Mouse (Mus musculus) embryonic facial prominence, embryonic 13.5 days (tissue): ENCODE results near the gene Gm49340. TPM values are rescaled to one million over a fixed set of nuclear protein-coding genes. Genes with fewer than 3 reads are reported as not detected.
"Not testable (repeated sequence)": the region's sequence is repeated elsewhere in the genome, so short reads cannot be mapped to it uniquely, and the experiment has no call there.

Source experiments
- ATAC-seq: fragments of 200-750 bp; cut with Nextera tagmentation; 2 replicates; pipeline ENCODE4 v1.8.0; 2017; ENCODE audit warnings: low read depth; ENCODE audit not compliant: insufficient number of reproducible peaks, insufficient read depth, low FRiP score, low TSS enrichment
- H3K27ac ChIP-seq: fragments of 300-500 bp; sonication (generic); 2 replicates; pipeline ENCODE4 v1.5.1; 2015; ENCODE audit warnings: moderate library complexity, mild to moderate bottlenecking, inconsistent platforms
- H3K27me3 ChIP-seq: fragments of 300-500 bp; sonication (generic); 2 replicates; pipeline ENCODE4 v1.6.1; 2015; ENCODE audit warnings: mild to moderate bottlenecking, inconsistent platforms
- H3K36me3 ChIP-seq: fragments of 300-500 bp; sonication (generic); 2 replicates; pipeline ENCODE4 v1.6.1; 2015; ENCODE audit warnings: mild to moderate bottlenecking, inconsistent platforms
- H3K4me1 ChIP-seq: fragments of 300-500 bp; sonication (generic); 2 replicates; pipeline ENCODE4 v1.6.1; 2015; ENCODE audit warnings: inconsistent platforms
- H3K4me2 ChIP-seq: fragments of 300-500 bp; sonication (generic); 2 replicates; pipeline ENCODE4 v1.6.1; 2015; ENCODE audit warnings: moderate library complexity, mild to moderate bottlenecking, inconsistent platforms
- H3K4me3 ChIP-seq: fragments of 300-500 bp; sonication (generic); 2 replicates; pipeline ENCODE4 v1.5.1; 2015; ENCODE audit warnings: mild to moderate bottlenecking, inconsistent platforms
- H3K9ac ChIP-seq: fragments of 300-500 bp; sonication (generic); 2 replicates; pipeline ENCODE4 v1.6.1; 2015; ENCODE audit warnings: mild to moderate bottlenecking, inconsistent platforms
- H3K9me3 ChIP-seq: fragments of 300-500 bp; sonication (generic); 2 replicates; pipeline ENCODE4 v1.6.1; 2016; ENCODE audit warnings: inconsistent platforms
- WGBS: fragments of 180-500 bp; shearing (Covaris S2); methylation state at CpG from one replicate; pipeline ENCODE4 v1.1.7; 2015; ENCODE audit warnings: mixed read lengths; 5-methylcytosine and 5-hydroxymethylcytosine counted together
- polyA plus RNA-seq: library from polyadenylated mRNA; unstranded; fragments of >200 nt; fragmentation: Nextera tagmentation; extraction: Ambion mirVana; gene quantifications from 2 replicates; pipeline ENCODE4 v1.2.1, GENCODE M21; 2015

Gm49340 gene
- polyA plus RNA-seq, result not detected in 2 replicates

- Histone ChIP-seq H3K4me2 (no peak within 1 kb of the TSS), H3K36me3 (no peaks in the 10 kb centered on the region), H3K4me3 (no peak within 1 kb of the TSS), H3K4me1 (no peaks in the 10 kb centered on the region; the same call in 1 of the 2 replicates), H3K27ac (no peak within 1 kb of the TSS), H3K9ac (no peak within 1 kb of the TSS), H3K27me3 (no peaks in the 10 kb centered on the region), H3K9me3 (no peaks in the 10 kb centered on the region)
- ATAC-seq, result no peak
- 84% methylated on average over 27 of the region's 27 CpGs for whole genome bisulfite sequencing
These were observed at the start of gene Gm49340, which contains the start of the genes Aspa and Spata22 for GRCm38 (mm10) chr11:73329442-73329841. TSS of gene Gm49340 (plus strand) at chr11:73329741. TSS of gene Aspa (minus strand) at chr11:73329596. TSS of gene Spata22 (plus strand) at chr11:73329741.

DNA sequence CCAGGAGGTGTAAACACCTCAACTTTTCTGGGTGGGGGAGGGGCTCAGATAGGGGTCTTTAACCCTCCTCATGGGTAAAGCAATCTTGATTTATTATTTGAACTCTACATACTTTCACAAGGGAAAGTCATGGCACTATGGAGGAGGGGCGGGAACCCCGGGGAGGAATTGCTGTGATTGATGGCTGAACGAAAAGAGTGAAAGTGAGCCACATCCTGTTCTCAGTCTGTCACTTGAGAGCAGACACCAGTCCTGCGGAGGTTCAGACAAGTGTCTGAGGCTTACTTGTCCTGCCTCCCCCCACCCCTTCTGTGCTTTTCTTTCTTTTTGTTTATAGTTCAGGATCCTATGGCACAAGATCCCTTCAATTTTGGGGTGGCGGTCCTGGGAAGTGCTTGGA is 48.8 kb upstream of the Gm49340 start:
- Histone ChIP-seq H3K9ac (no peak overlapping the region), H3K36me3 (no peaks in the 10 kb centered on the region), H3K4me1 (peaks cover 6% of the 10 kb centered on the region; the same call in 1 of the 2 replicates), H3K4me2 (no peak overlapping the region), H3K27ac (no peak overlapping the region), H3K27me3 (no peaks in the 10 kb centered on the region), H3K4me3 (no peak overlapping the region), H3K9me3 (no peaks in the 10 kb centered on the region)
- 36% methylated on average over 5 of the region's 5 CpGs for whole genome bisulfite sequencing
- ATAC-seq, result no peak

DNA sequence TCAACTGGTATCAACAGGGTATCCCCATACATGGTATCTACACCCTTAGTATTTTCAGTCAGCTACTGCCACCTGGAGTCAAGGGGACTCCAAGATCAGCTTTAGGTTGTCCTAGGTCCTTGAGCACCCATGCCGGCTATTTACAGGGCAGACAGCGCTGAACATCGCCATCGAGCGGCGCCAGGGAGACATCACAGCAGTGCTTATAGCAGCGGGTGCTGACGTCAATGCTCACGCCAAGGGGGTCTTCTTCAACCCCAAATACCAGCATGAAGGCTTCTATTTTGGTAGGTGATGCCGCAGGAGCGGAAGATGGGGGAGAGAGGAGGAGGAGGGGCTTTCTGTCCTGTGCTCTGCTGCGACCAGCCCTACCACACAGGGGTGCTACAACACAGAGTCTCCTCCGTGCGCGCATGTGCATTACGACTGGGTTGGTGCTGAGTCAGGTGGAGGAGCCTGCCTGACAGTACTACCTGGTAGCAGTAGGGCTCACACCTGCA is 48.0 kb upstream of the Gm49340 start:
- Histone ChIP-seq H3K9me3 (no peaks in the 10 kb centered on the region), H3K4me2 (peak overlapping the region; percentile 60), H3K4me3 (peak overlapping the region; percentile 34), H3K27ac (no peak overlapping the region), H3K36me3 (no peaks in the 10 kb centered on the region), H3K27me3 (no peaks in the 10 kb centered on the region), H3K9ac (peak overlapping the region; percentile 61), H3K4me1 (peaks cover 6% of the 10 kb centered on the region; the same call in 1 of the 2 replicates)
- ATAC-seq, result peak; percentile 61
- WGBS, result 4% methylated on average over 16 of the region's 16 CpGs

- H3K9ac ChIP-seq, result no peak overlapping the region
- ATAC-seq, result no peak
- H3K27me3 ChIP-seq, result no peaks in the 10 kb centered on the region
- no peaks in the 10 kb centered on the region for H3K9me3 ChIP-seq
- H3K4me2 ChIP-seq, result no peak overlapping the region
- H3K4me1 ChIP-seq, result peaks cover 6% of the 10 kb centered on the region; the same call in 1 of the 2 replicates
- WGBS, result 69% methylated on average over 9 of the region's 9 CpGs
- no peak overlapping the region for H3K4me3 ChIP-seq
- no peaks in the 10 kb centered on the region for H3K36me3 ChIP-seq
- H3K27ac ChIP-seq, result no peak overlapping the region
These were observed 46.2 kb upstream of the Gm49340 start for GRCm38 (mm10) chr11:73283369-73283768.

DNA sequence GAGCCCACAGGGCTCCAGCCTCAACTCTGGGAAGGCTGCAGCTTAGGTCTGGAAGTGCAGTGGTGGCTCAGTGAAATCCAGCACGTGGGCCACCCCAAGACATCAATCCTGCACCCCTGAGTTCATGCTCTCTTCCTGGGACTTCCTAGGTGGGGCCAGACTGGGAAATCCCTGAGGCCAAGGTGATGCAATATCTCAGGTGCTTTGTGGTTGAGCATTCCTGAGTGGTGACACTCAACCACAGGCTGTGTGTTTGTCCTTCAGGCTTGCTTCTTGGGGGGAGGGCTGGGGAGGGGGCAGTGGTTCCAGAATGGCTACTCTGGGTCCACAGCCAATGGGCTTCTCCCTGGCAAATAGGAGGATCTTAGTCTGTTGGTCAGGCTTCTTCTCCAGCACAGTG is 45.6 kb upstream of the Gm49340 start:
- H3K27ac ChIP-seq, result no peak overlapping the region
- peaks cover 6% of the 10 kb centered on the region; the same call in 1 of the 2 replicates for H3K4me1 ChIP-seq
- 47% methylated on average over 1 of the region's 1 CpGs for WGBS
- no peak overlapping the region for H3K4me2 ChIP-seq
- no peaks in the 10 kb centered on the region for H3K27me3 ChIP-seq
- H3K9ac ChIP-seq, result no peak overlapping the region
- H3K4me3 ChIP-seq, result no peak overlapping the region
- no peaks in the 10 kb centered on the region for H3K9me3 ChIP-seq
- ATAC-seq, result no peak
- H3K36me3 ChIP-seq, result no peaks in the 10 kb centered on the region

DNA sequence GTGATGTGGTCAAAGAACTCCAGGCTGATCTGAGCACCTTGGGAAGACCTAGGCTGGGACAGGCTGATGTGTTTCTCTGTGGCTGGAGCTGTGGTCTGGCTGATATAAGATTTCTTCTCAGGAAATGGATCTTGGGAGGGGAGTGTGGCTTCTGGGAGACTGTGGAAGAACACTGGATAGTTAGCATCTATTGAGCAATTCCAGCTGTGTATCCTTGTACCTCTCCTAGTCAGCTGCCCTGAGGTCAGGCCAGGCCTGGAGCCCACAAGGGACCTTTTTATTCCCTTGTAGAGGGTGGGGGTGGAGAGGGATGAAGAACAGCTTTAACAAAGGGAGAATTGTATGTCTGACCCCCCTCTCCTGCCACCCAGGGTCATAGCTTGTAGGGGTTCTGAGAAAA is 45.2 kb upstream of the Gm49340 start:
- H3K9me3 ChIP-seq, result no peaks in the 10 kb centered on the region
- H3K4me3 ChIP-seq, result no peak overlapping the region
- H3K27me3 ChIP-seq, result no peaks in the 10 kb centered on the region
- no peaks in the 10 kb centered on the region for H3K36me3 ChIP-seq
- no peak overlapping the region for H3K4me2 ChIP-seq
- H3K4me1 ChIP-seq, result peaks cover 6% of the 10 kb centered on the region; the same call in 1 of the 2 replicates
- no peak overlapping the region for H3K9ac ChIP-seq
- ATAC-seq, result no peak
- H3K27ac ChIP-seq, result no peak overlapping the region

DNA sequence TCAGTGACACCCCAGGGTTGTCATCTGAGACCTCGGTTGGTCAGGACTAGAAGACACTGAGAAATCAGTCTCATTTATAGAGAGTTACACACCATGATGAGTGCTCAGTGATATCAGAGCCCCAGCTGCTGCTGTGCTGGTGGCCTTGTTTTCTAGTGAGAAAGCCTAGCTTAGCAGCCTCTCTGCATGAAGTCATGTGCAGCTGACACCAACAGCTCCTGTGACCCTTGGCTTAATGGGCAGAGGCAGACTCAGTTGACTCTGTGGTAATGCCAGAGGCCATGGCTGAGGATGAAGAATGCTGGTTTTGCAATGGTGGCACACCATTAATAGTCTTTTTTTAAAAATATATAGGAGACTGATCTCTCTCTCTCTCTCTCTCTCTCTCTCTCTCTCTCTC is 39.9 kb upstream of the Gm49340 start:
- Histone ChIP-seq H3K27ac (no peak overlapping the region), H3K27me3 (no peaks in the 10 kb centered on the region), H3K36me3 (no peaks in the 10 kb centered on the region), H3K4me1 (no peaks in the 10 kb centered on the region), H3K4me3 (no peak overlapping the region), H3K9ac (no peak overlapping the region), H3K9me3 (no peaks in the 10 kb centered on the region), H3K4me2 (no peak overlapping the region)
- ATAC-seq, result no peak
- 77% methylated on average over 1 of the region's 1 CpGs for WGBS

DNA sequence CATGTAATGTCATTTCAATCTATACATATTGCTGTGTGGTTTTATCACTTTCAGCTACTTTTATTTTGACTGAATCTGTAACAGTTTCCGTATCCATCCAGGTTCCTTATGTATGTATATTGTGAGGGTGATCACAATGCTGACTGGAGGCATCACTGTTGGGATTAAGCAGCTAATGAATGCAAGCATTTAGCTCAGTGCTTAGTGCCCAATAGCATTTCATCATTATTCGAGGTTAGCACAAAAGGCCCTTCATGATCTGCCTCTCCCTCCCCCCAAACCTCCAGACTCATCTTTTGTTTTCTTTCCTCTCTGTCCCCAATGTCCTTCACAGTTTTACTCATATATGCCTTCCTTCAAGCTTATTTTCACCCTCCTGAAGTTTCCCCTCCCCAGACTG is 26.4 kb upstream of the Gm49340 start:
- Histone ChIP-seq H3K27ac (no peak overlapping the region), H3K4me3 (no peak overlapping the region)

DNA sequence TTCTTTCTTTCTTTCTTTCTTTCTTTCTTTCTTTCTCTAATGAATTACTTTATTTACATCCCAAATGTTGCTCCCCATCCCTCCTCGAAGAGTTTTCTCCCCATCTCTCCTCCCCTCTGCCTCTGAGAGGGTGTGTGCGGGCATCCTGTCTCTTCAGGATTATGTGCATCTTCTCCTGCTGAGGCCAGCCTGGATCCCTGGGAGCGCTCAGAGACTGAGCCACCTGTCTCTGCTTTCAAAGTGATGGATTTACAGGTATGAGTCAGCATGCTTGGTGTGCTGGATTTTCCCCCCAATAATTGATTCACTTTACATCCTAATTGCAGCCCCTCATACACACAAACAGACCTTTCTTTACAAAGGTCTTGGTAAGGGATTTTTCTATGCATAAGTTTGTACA is 13.6 kb upstream of the Gm49340 start:
- Histone ChIP-seq H3K27me3 (no peaks in the 10 kb centered on the region), H3K9ac (no peak overlapping the region), H3K36me3 (no peaks in the 10 kb centered on the region), H3K4me2 (no peak overlapping the region), H3K27ac (no peak overlapping the region), H3K9me3 (no peaks in the 10 kb centered on the region), H3K4me3 (no peak overlapping the region), H3K4me1 (no peaks in the 10 kb centered on the region)
- 40% methylated on average over 3 of the region's 3 CpGs for WGBS
- ATAC-seq, result no peak

More for the DNA sequence above, 26.4 kb upstream of the Gm49340 start:
- H3K9me3 ChIP-seq, result no peaks in the 10 kb centered on the region
- ATAC-seq, result no peak
- no peak overlapping the region for H3K9ac ChIP-seq
- no peaks in the 10 kb centered on the region for H3K36me3 ChIP-seq
- no peak overlapping the region for H3K4me2 ChIP-seq
- H3K4me1 ChIP-seq, result no peaks in the 10 kb centered on the region
- H3K27me3 ChIP-seq, result no peaks in the 10 kb centered on the region
- WGBS, result 27% methylated on average over 2 of the region's 2 CpGs

- ATAC-seq, H3K36me3 ChIP-seq, H3K27me3 ChIP-seq, H3K4me3 ChIP-seq, H3K4me1 ChIP-seq, H3K27ac ChIP-seq, H3K9me3 ChIP-seq, H3K4me2 ChIP-seq, H3K9ac ChIP-seq: not testable (repeated sequence)
- WGBS, result 78% methylated on average over 2 of the region's 2 CpGs
These were observed 11.0 kb upstream of the Gm49340 start for GRCm38 (mm10) chr11:73318581-73318980.

DNA sequence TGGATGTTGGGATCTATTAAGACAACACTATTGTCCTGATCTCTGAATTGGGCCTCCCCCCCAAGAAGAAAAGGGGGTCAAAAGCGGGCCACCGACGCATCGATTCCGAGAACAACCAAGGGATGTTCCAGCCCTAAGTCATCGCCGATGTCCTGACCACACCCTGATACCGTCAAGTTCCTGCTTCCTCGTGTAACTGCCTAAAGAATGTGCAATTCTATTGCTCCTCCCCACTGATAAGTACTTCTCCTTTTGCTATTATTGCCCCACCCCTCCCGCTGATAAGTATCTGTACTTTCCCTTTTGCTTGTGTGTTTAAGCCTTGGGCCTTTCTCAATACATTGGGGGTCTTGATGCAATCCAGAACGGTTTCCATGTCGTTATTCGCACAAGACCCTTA is 8.5 kb upstream of the Gm49340 start:
- not testable (repeated sequence) for H3K4me3 ChIP-seq, H3K27ac ChIP-seq, H3K4me1 ChIP-seq, H3K9ac ChIP-seq, H3K4me2 ChIP-seq, ATAC-seq, H3K36me3 ChIP-seq, H3K27me3 ChIP-seq, H3K9me3 ChIP-seq
- WGBS, result 88% methylated on average over 13 of the region's 13 CpGs

- Histone ChIP-seq H3K27ac (no peak overlapping the region), H3K9ac (no peak overlapping the region), H3K4me3 (no peak overlapping the region), H3K27me3 (no peaks in the 10 kb centered on the region), H3K9me3 (no peaks in the 10 kb centered on the region), H3K36me3 (no peaks in the 10 kb centered on the region), H3K4me1 (no peaks in the 10 kb centered on the region; the same call in 1 of the 2 replicates), H3K4me2 (no peak overlapping the region)
- WGBS, result 64% methylated on average over 9 of the region's 9 CpGs
- ATAC-seq, result no peak
These were observed 5.4 kb upstream of the Gm49340 start for GRCm38 (mm10) chr11:73323906-73324830.
